Mouse (Mus musculus): ENCODE results near the gene Inhbb. TPM values are rescaled to one million over a fixed set of nuclear protein-coding genes. Genes with fewer than 3 reads are reported as not detected.
A peak's percentile ranks its signal among the peaks of the same experiment; 100 is the strongest.

Gene Inhbb
- polyA plus RNA-seq, 1 experiment from 2014 or later, result 0.05 TPM

DNA sequence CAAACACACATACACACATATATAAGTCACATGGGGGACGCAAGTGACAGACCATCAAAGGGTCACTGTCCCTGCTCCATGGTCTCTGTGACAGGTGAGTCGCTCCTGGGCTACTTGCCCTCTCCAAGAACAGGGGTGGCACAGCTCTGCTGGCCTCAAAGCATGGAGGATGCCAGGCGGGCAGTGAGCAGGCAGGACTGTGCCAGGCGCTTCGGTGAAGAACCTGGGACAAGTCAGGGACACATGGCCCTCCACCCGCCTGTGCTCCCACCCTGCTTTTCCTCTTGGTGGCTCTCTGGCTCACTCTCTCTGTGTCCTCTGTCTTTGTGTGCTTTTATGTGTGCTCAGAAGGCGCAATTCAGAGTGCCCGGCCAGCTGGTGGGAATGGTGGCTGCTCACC lies 5.4 kb downstream of the Inhbb start:
- Histone ChIP-seq H3K27me3 (ENCODE audit: poor library complexity, severe bottlenecking) (peaks cover 82% of the 10 kb centered on the region), H3K36me3 (replicated peaks) (no peaks in the 10 kb centered on the region), H3K27ac (no peak overlapping the region), H3K4me1 (peaks cover 39% of the 10 kb centered on the region), H3K9me3 (no peaks in the 10 kb centered on the region), H3K4me3 (no peak overlapping the region)
- WGBS, result 92% methylated on average over 8 of the region's 8 CpGs
- no peak for DNase-seq (ENCODE audit: extremely low spot score, low spot score)

DNA sequence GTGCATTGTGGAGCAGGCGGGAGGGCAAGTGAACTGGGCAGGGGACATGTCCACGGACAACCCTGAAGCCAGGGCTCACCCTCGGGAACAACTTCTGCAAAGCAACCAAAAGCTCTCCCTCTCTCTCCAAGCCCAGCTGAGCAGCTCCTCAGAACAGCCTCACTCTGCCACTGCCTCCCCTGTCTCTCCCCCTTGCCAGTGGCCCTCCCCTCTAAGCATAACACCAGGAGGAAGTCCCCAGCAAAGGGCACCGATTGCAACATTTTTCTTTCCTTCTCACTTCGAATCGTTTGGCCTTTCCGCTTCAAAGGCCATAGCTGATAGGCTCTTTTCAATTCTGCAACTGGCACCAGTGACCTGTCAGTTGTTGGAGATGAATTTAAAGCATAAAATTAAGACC lies 5.9 kb downstream of the Inhbb start:
- DNase-seq (ENCODE audit: extremely low spot score, low spot score), result no peak

GRCm38 (mm10) chr1:119415151-119415550 lies 6.9 kb downstream of the Inhbb start:
- no peak for DNase-seq (ENCODE audit: extremely low spot score, low spot score)
- peaks cover 79% of the 10 kb centered on the region for H3K27me3 ChIP-seq (ENCODE audit: poor library complexity, severe bottlenecking)
- WGBS, result 88% methylated on average over 8 of the region's 8 CpGs

More for the DNA sequence above, 5.9 kb downstream of the Inhbb start:
- H3K27me3 ChIP-seq (ENCODE audit: poor library complexity, severe bottlenecking), result peaks cover 82% of the 10 kb centered on the region
- H3K27ac ChIP-seq, result no peak overlapping the region
- no peaks in the 10 kb centered on the region for H3K9me3 ChIP-seq
- H3K4me3 ChIP-seq, result no peak overlapping the region
- peaks cover 34% of the 10 kb centered on the region for H3K4me1 ChIP-seq
- 77% methylated on average over 7 of the region's 7 CpGs for WGBS
- no peaks in the 10 kb centered on the region for H3K36me3 ChIP-seq (replicated peaks)

DNA sequence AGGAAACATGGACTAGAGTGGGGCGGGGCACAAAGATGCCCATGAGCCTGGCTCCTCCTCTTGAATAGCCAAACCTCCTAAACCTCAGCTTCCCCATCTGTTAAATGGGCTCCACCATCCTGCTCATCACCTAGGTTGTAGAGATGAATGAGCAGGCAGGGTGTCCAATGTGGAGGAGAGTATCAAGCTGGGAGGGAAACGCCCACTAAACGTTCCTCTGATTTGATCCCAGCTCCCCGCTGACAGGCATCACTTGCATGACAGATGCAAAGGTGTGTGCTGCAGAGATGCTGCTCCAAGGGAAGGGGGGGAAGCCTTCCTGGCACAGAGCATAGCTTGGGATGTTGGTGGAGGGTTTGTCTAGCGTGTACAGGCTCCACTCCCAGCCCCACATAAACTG lies 11.4 kb downstream of the Inhbb start:
- 85% methylated on average over 5 of the region's 5 CpGs for WGBS

More at GRCm38 (mm10) chr1:119415151-119415550, 6.9 kb downstream of the Inhbb start:
- no peak overlapping the region for H3K27ac ChIP-seq
- no peak overlapping the region for H3K4me3 ChIP-seq
- no peaks in the 10 kb centered on the region for H3K9me3 ChIP-seq
- peaks cover 24% of the 10 kb centered on the region for H3K4me1 ChIP-seq
- no peaks in the 10 kb centered on the region for H3K36me3 ChIP-seq (replicated peaks)

DNA sequence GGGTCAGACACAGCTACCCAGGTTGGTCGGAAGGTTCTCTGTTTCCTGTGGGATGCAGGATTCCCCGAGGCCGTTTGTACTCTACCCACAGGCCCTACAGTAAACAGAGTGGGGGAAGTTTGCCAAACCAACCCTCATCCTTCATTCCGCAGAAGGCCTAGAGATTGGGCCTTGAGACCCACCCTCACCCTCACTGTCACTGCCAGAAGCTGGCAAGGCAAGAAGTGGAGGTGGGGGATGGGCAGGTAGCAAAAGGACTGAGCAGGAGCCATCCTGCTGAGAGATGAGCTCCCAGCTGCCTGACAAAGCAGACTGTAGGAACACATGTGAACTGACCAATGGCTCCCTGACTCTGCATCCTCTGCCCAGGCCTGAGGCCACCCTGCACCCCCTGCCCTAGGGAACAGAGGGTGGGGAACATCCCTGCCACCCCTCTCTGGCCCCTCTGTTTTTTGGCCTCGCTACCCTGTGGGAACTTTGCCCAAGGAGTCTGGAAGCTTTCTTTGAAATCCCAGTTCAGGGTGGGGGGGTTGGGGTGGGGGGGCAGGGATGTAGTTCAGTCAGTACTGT lies 12.4 kb downstream of the Inhbb start:
- peaks cover 42% of the 10 kb centered on the region for H3K27me3 ChIP-seq (ENCODE audit: poor library complexity, severe bottlenecking)
- no peak overlapping the region for H3K4me3 ChIP-seq
- DNase-seq (ENCODE audit: extremely low spot score, low spot score), result no peak
- 68% methylated on average over 5 of the region's 5 CpGs for WGBS
- H3K9me3 ChIP-seq, result no peaks in the 10 kb centered on the region
- peak overlapping the region; percentile 22; the same call in 1 of the 2 replicates for H3K27ac ChIP-seq
- peaks cover 20% of the 10 kb centered on the region for H3K4me1 ChIP-seq
- no peaks in the 10 kb centered on the region for H3K36me3 ChIP-seq (replicated peaks)

More for the DNA sequence above, 11.4 kb downstream of the Inhbb start:
- Histone ChIP-seq H3K36me3 (replicated peaks) (no peaks in the 10 kb centered on the region), H3K9me3 (no peaks in the 10 kb centered on the region), H3K4me1 (peaks cover 20% of the 10 kb centered on the region), H3K27me3 (ENCODE audit: poor library complexity, severe bottlenecking) (peaks cover 48% of the 10 kb centered on the region), H3K4me3 (no peak overlapping the region), H3K27ac (no peak overlapping the region)
- DNase-seq (ENCODE audit: extremely low spot score, low spot score), result no peak

DNA sequence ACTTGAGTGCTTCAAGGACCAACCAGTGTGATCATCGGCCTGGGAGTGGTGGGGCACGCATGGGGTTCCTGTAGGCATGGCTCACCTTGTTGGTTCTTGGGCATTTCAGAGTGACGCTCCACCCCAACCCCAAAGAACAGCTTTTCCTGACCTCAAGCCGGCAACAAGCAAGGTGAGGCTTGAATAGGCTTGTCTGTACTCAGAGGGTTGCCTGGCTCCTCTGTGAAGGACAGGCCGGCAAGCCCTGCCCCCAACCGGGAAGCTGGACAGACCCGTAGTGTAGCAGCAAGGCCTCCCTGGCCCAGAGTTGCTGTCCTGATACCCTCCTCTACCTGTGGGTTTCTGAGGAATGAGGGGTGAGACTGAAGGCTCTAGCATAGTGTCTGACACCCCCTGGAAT lies 12.9 kb downstream of the Inhbb start:
- H3K36me3 ChIP-seq (replicated peaks), result no peaks in the 10 kb centered on the region
- peaks cover 20% of the 10 kb centered on the region for H3K4me1 ChIP-seq
- no peak overlapping the region for H3K4me3 ChIP-seq
- no peak for DNase-seq (ENCODE audit: extremely low spot score, low spot score)
- H3K27ac ChIP-seq, result peak overlapping the region; percentile 22; the same call in 1 of the 2 replicates
- no peaks in the 10 kb centered on the region for H3K9me3 ChIP-seq
- H3K27me3 ChIP-seq (ENCODE audit: poor library complexity, severe bottlenecking), result peaks cover 36% of the 10 kb centered on the region
- WGBS, result 64% methylated on average over 7 of the region's 7 CpGs

- WGBS, result 50% methylated on average over 6 of the region's 6 CpGs
- H3K27ac ChIP-seq, result no peak overlapping the region
These were observed 14.2 kb downstream of the Inhbb start for GRCm38 (mm10) chr1:119407691-119408315.

DNA sequence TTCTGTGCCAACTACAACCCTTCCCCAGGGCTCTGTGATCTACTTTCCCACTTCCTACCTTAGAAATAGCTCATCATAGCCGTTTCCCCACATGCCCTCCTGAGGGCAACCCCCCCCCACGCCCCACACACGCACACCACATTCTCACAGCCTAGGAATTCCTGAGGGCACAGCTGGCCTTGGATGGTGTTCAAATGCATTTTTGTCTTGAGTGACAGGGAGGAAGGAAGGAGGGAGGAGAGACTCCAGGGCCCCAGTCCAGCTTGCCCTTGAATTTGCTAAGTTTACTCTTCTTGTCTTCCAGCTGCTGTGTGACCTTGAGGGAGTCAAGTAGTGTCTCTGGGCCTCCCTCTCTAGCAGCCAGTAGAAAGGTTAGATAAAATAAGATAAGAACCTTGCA lies 17.2 kb downstream of the Inhbb start:
- Histone ChIP-seq H3K4me3 (no peak overlapping the region), H3K27me3 (ENCODE audit: poor library complexity, severe bottlenecking) (peaks cover 10% of the 10 kb centered on the region), H3K9me3 (no peaks in the 10 kb centered on the region), H3K4me1 (peaks cover 23% of the 10 kb centered on the region), H3K36me3 (replicated peaks) (no peaks in the 10 kb centered on the region), H3K27ac (0 out of 2 replicates have a peak overlapping the region, but pooled peaks have one; percentile 8)
- WGBS, result 54% methylated on average over 3 of the region's 3 CpGs
- no peak for DNase-seq (ENCODE audit: extremely low spot score, low spot score)

More at GRCm38 (mm10) chr1:119407691-119408315, 14.2 kb downstream of the Inhbb start:
- peaks cover 20% of the 10 kb centered on the region for H3K4me1 ChIP-seq
- H3K9me3 ChIP-seq, result no peaks in the 10 kb centered on the region
- H3K27me3 ChIP-seq (ENCODE audit: poor library complexity, severe bottlenecking), result peaks cover 25% of the 10 kb centered on the region
- no peaks in the 10 kb centered on the region for H3K36me3 ChIP-seq (replicated peaks)
- no peak for DNase-seq (ENCODE audit: extremely low spot score, low spot score)
- no peak overlapping the region for H3K4me3 ChIP-seq

DNA sequence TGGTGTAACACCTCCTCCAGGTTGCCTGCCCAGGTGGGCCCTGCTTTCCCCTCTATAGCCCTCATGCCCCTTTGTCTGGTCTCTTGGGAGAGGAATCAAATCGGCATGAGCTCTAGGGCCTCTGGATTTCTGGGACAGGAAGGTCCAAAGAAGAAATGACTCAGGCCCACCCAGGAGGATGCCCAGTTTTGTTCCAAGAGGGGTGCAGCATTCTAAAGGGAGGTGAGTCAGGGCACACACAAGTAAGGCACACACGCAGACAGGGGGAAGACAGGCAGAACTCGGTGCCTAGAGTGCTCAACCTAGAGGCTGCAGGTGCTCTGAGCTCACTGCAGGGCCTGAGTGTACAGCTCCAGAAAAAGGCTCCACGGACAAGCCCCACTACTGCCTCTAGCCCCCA lies 17.7 kb downstream of the Inhbb start:
- Histone ChIP-seq H3K27me3 (ENCODE audit: poor library complexity, severe bottlenecking) (0 out of 2 replicates have a peak, but pooled peaks cover 7% of the 10 kb centered on the region), H3K4me3 (no peak overlapping the region), H3K36me3 (replicated peaks) (no peaks in the 10 kb centered on the region), H3K9me3 (no peaks in the 10 kb centered on the region), H3K4me1 (peaks cover 18% of the 10 kb centered on the region), H3K27ac (0 out of 2 replicates have a peak overlapping the region, but pooled peaks have one; percentile 8)
- no peak for DNase-seq (ENCODE audit: extremely low spot score, low spot score)
- WGBS, result 89% methylated on average over 4 of the region's 4 CpGs

DNA sequence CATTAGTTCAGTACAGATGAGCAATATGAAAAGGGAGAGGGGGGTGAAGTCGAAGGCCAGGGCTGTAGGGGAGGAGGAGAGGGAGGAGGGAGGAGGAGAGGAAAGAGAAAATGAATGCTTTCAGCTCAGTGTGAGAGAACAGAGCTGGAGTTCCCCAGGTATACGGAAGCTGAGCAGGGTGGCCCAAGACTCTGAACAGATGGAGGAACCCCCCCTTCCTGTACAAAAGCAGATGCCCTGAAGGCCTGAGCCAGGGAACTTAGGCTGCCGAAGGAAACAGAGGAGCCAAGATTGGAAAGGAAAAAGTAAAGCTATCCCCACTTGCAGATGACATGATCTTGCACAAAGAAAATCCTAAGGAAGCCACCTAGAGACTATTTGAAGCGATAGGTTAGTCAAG lies 20.8 kb downstream of the Inhbb start:
- DNase-seq (ENCODE audit: extremely low spot score, low spot score), result no peak
- Histone ChIP-seq H3K27ac (no peak overlapping the region), H3K4me1 (0 out of 2 replicates have a peak, but pooled peaks cover 6% of the 10 kb centered on the region), H3K36me3 (replicated peaks) (no peaks in the 10 kb centered on the region), H3K4me3 (no peak overlapping the region), H3K27me3 (ENCODE audit: poor library complexity, severe bottlenecking) (no peaks in the 10 kb centered on the region), H3K9me3 (no peaks in the 10 kb centered on the region)
- 67% methylated on average over 4 of the region's 4 CpGs for WGBS

DNA sequence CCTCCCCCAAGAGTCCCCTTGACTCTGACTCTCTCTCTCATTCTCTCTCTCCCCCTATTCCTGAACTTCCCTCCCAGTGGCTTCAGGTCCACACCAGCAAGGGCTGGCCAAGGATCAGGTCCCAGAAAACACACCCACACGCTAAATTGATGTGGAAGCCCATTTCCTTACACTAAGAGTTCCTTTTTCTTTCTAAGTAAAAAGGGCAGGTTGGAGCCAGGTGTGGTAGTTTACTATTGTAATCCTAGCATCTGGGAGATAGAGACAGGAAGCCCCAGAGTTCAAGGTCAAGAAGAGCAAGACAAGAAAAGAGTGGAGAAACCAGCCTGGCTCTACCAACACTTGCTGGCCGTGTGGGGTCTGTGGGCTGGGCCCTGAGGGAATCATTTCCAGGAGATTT lies 23.4 kb downstream of the Inhbb start:
- no peaks in the 10 kb centered on the region for H3K9me3 ChIP-seq
- DNase-seq (ENCODE audit: extremely low spot score, low spot score), result no peak
- H3K4me1 ChIP-seq, result 0 out of 2 replicates have a peak, but pooled peaks cover 6% of the 10 kb centered on the region
- WGBS, result 82% methylated on average over 2 of the region's 2 CpGs
- no peaks in the 10 kb centered on the region for H3K36me3 ChIP-seq (replicated peaks)
- H3K27ac ChIP-seq, result no peak overlapping the region
- no peak overlapping the region for H3K4me3 ChIP-seq
- H3K27me3 ChIP-seq (ENCODE audit: poor library complexity, severe bottlenecking), result peaks cover 8% of the 10 kb centered on the region; the same call in 1 of the 2 replicates

DNA sequence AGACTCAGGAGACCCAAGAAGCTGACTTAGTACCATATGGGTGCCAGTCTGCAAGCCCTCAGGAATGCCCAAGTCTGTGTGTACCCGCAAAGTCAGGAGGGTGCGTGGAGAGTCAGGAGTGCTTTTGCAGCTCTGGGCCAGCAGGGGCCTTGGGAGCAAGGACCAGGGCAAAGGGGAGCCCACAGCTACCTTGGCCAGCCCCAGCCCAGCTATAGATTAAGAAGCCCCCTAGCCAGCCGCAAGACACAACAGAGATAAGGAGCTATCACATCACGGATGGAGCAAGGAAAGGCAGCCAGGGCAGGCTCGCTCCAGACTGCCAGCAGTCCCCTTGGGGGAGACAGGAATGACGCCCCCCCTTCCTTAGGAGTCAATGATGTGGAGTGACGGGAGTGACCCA lies 24.2 kb downstream of the Inhbb start:
- Histone ChIP-seq H3K27ac (no peak overlapping the region), H3K4me3 (no peak overlapping the region), H3K27me3 (ENCODE audit: poor library complexity, severe bottlenecking) (peaks cover 12% of the 10 kb centered on the region; the same call in 1 of the 2 replicates), H3K4me1 (0 out of 2 replicates have a peak, but pooled peaks cover 6% of the 10 kb centered on the region), H3K9me3 (no peaks in the 10 kb centered on the region), H3K36me3 (replicated peaks) (no peaks in the 10 kb centered on the region)
- 81% methylated on average over 7 of the region's 7 CpGs for WGBS
- no peak for DNase-seq (ENCODE audit: extremely low spot score, low spot score)

DNA sequence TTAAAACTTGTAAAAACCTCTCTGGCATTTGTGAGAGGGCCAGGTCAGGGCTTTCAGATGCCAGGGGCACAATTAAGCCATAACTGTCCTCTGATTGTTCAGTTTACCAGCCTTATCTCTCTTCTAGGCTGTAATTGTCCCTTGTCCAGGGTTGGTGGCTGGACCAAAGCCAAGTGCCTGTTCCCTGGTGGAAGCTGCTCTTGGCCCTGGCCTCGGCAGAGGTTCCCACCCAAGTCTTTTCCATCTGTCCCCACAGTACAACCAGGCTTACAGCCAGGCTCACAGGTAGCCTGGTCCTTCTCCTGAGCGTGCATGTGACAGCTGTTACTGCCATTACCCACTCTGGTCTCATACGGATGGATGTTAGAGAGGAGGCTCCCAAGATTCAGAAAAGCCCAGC lies 30.7 kb downstream of the Inhbb start:
- peaks cover 49% of the 10 kb centered on the region for H3K27me3 ChIP-seq (ENCODE audit: poor library complexity, severe bottlenecking)
- H3K36me3 ChIP-seq (replicated peaks), result no peaks in the 10 kb centered on the region
- H3K27ac ChIP-seq, result no peak overlapping the region
- 82% methylated on average over 3 of the region's 3 CpGs for WGBS
- DNase-seq (ENCODE audit: extremely low spot score, low spot score), result no peak
- H3K4me1 ChIP-seq, result peaks cover 26% of the 10 kb centered on the region
- H3K9me3 ChIP-seq, result no peaks in the 10 kb centered on the region; the same call in 1 of the 2 replicates
- H3K4me3 ChIP-seq, result no peak overlapping the region
